Mouse (Mus musculus): ENCODE measurements around the gene Olfr199. TPM values are rescaled to one million over a fixed set of nuclear protein-coding genes. Genes with fewer than 3 reads are reported as not detected.

The Olfr199 gene
- polyA plus RNA-seq (2014; fragmentation: Illumina TruSeq; extraction: RNeasy Lipid Tissue Mini Kit (QIAGEN cat#74804)): not detected

DNA sequence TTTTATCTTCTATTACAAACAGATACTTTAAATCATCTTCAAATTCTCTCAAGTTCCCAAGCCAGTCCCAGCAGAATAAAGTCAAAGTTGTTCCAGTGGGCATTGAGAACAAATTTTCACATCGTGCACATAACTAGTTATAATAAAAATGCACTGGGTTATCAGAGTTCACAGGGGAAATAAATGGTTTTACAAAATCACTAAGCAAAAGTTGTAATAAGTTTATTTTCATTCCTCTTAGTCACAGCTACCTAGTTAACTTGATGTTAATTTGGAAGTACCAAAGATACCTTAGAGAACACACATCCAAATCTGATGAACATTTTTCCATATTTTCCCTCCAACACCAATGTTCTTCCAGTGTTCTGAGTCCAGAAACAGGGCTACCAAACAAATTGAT, at the start of gene Olfr199:
TSS of gene Olfr199 (minus strand) at position 101 of the 400 bp plus-strand sequence.

DNA sequence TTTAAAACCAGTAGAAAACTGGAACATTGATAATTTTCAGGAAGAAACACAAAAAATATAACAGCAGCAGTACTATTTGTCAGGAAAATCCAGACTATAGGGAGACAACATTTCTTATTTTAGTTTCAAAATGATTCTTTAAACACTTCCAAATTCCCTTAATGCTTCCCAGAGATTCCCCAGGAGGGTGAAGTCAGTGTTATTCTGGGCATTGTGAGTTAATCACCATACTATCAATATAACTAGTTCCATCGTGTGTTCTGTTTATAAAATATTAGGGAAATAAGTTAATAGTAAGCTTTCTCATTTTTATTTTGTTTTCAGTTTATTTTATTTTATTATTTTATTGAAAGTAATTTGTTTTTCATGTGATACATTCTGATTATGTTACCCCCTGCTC, 16.1 kb downstream of the Olfr199 start, which contains the start of gene Olfr198:
TSS of gene Olfr198 (minus strand) at position 101 of the 400 bp plus-strand sequence.

DNA sequence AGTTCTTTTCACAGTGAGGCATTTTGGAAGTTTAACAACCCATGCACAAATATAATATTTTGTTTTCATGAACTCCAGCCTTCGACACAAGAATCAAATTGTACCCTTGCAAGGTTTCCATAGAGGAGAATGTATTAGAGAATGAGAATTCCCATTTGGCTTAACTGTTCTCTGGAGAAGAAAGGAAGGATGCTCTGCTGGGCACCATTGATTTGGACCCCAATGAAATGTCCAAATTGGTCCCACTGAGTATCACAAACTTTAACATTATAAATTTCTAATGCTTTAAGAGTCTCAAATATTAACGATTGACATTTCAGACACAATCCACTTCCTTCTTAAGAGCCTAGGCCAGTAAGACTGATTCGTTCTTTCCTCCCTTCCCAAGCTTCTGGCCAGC, 49.2 kb downstream of the Olfr199 start, which contains the start of gene Olfr196:
TSS of gene Olfr196 (minus strand) at position 101 of the 400 bp plus-strand sequence.

Other genes with a start within 250 kb of the Olfr199 start
- not detected for gene Olfr183, start 224.4 kb downstream of the Olfr199 start, polyA plus RNA-seq (2014; fragmentation: Illumina TruSeq; extraction: RNeasy Lipid Tissue Mini Kit (QIAGEN cat#74804))
- not detected for gene Olfr186, start 189.5 kb downstream of the Olfr199 start, polyA plus RNA-seq (2014; fragmentation: Illumina TruSeq; extraction: RNeasy Lipid Tissue Mini Kit (QIAGEN cat#74804))
- not detected for gene Olfr187, start 180.0 kb downstream of the Olfr199 start, polyA plus RNA-seq (2014; fragmentation: Illumina TruSeq; extraction: RNeasy Lipid Tissue Mini Kit (QIAGEN cat#74804))
- gene Olfr190, start 141.8 kb downstream of the Olfr199 start, polyA plus RNA-seq (2014; fragmentation: Illumina TruSeq; extraction: RNeasy Lipid Tissue Mini Kit (QIAGEN cat#74804)): not detected
- not detected for gene Olfr191, start 129.9 kb downstream of the Olfr199 start, polyA plus RNA-seq (2014; fragmentation: Illumina TruSeq; extraction: RNeasy Lipid Tissue Mini Kit (QIAGEN cat#74804))
- not detected for gene Olfr193, start 107.9 kb downstream of the Olfr199 start, polyA plus RNA-seq (2014; fragmentation: Illumina TruSeq; extraction: RNeasy Lipid Tissue Mini Kit (QIAGEN cat#74804))
- gene Olfr194, start 98.7 kb downstream of the Olfr199 start, polyA plus RNA-seq (2014; fragmentation: Illumina TruSeq; extraction: RNeasy Lipid Tissue Mini Kit (QIAGEN cat#74804)): not detected
- gene Olfr195, start 72.7 kb downstream of the Olfr199 start, polyA plus RNA-seq (2014; fragmentation: Illumina TruSeq; extraction: RNeasy Lipid Tissue Mini Kit (QIAGEN cat#74804)): not detected
- not detected for gene Olfr196, start 49.3 kb downstream of the Olfr199 start, polyA plus RNA-seq (2014; fragmentation: Illumina TruSeq; extraction: RNeasy Lipid Tissue Mini Kit (QIAGEN cat#74804))
- not detected for gene Olfr198, start 16.2 kb downstream of the Olfr199 start, polyA plus RNA-seq (2014; fragmentation: Illumina TruSeq; extraction: RNeasy Lipid Tissue Mini Kit (QIAGEN cat#74804))
- gene Olfr201, start 52.9 kb upstream of the Olfr199 start, polyA plus RNA-seq (2014; fragmentation: Illumina TruSeq; extraction: RNeasy Lipid Tissue Mini Kit (QIAGEN cat#74804)): not detected
- not detected for gene Olfr202, start 67.0 kb upstream of the Olfr199 start, polyA plus RNA-seq (2014; fragmentation: Illumina TruSeq; extraction: RNeasy Lipid Tissue Mini Kit (QIAGEN cat#74804))
- not detected for gene Olfr203, start 79.1 kb upstream of the Olfr199 start, polyA plus RNA-seq (2014; fragmentation: Illumina TruSeq; extraction: RNeasy Lipid Tissue Mini Kit (QIAGEN cat#74804))
- gene Olfr204, start 98.5 kb upstream of the Olfr199 start, polyA plus RNA-seq (2014; fragmentation: Illumina TruSeq; extraction: RNeasy Lipid Tissue Mini Kit (QIAGEN cat#74804)): not detected
- gene Olfr205, start 111.4 kb upstream of the Olfr199 start, polyA plus RNA-seq (2014; fragmentation: Illumina TruSeq; extraction: RNeasy Lipid Tissue Mini Kit (QIAGEN cat#74804)): not detected
- 1.3 TPM for gene Olfr206, start 129.5 kb upstream of the Olfr199 start, polyA plus RNA-seq (2014; fragmentation: Illumina TruSeq; extraction: RNeasy Lipid Tissue Mini Kit (QIAGEN cat#74804))
- not detected for gene Olfr209, start 144.2 kb upstream of the Olfr199 start, polyA plus RNA-seq (2014; fragmentation: Illumina TruSeq; extraction: RNeasy Lipid Tissue Mini Kit (QIAGEN cat#74804))
- 0.29 TPM for gene Gabrr3, start 187.6 kb upstream of the Olfr199 start, polyA plus RNA-seq (2014; fragmentation: Illumina TruSeq; extraction: RNeasy Lipid Tissue Mini Kit (QIAGEN cat#74804))

All from ovary, adult 10 weeks (tissue).